Mouse (Mus musculus): ENCODE data around the gene Ltbp3. TPM values are rescaled to one million over a fixed set of nuclear protein-coding genes. Genes with fewer than 3 reads are reported as not detected.

Gene Ltbp3
- polyA plus RNA-seq, 1 experiment from 2014 or later: 30.1 TPM

DNA sequence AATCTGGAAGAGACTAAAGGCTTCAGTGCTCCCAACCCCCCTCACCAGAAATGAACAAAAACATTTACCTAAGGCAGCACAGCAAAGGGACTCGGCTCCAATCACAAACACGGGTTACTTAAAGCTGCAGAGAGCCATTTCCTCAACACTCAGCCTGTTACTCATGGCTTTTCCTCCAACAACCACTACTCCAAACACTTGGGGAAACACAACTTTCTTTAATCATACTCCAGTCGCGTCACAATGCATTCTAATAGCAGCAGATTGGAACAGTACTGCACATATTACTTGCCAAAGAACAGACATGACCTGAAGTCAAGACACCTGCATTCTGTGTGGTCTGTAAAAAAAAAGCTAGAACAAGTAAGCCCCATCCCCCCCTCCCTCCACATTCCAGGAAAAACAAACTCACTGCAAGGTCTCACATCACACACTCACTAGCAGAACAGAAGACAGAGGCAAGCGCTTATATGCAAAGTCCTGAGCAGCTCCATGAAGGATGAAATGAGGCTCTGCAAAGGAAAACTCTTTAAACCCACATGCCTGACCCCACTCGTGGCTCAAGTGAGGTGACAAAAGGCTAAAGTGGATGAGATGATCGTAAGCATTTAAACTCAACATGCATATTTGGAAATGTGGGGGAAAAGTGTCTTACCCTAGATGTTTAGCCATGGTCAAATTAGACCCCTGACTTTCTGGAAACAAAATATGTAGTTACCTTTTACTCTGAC, 56.8 kb downstream of the Ltbp3 start:
- WGBS: 11% methylated on average over 7 of the region's 7 CpGs
- H3K27ac ChIP-seq (ENCODE audit: low read depth): no peak overlapping the region
- H3K9ac ChIP-seq (ENCODE audit: low read length): peak overlapping the region; percentile 96
- peak overlapping the region; percentile 99 for H3K4me2 ChIP-seq (ENCODE audit: low read length)
- ATAC-seq (replicated peaks; ENCODE audit: low FRiP score, low TSS enrichment, low read depth): no peak
- H3K36me3 ChIP-seq (ENCODE audit: control insufficient read depth, insufficient read depth, low read length): peaks cover 45% of the 10 kb centered on the region
- DNase-seq (ENCODE audit: low spot score): peak; percentile 73
- H3K27me3 ChIP-seq (replicated peaks; ENCODE audit: control insufficient read depth, insufficient read depth, low read length): no peaks in the 10 kb centered on the region
- H3K4me1 ChIP-seq (replicated peaks; ENCODE audit: control insufficient read depth, insufficient read depth, low read length): peaks cover 20% of the 10 kb centered on the region
- no peaks in the 10 kb centered on the region for H3K9me3 ChIP-seq (ENCODE audit: control insufficient read depth, low read length)
- H3K4me3 ChIP-seq (ENCODE audit: low read depth, low read length): peak overlapping the region; percentile 90

DNA sequence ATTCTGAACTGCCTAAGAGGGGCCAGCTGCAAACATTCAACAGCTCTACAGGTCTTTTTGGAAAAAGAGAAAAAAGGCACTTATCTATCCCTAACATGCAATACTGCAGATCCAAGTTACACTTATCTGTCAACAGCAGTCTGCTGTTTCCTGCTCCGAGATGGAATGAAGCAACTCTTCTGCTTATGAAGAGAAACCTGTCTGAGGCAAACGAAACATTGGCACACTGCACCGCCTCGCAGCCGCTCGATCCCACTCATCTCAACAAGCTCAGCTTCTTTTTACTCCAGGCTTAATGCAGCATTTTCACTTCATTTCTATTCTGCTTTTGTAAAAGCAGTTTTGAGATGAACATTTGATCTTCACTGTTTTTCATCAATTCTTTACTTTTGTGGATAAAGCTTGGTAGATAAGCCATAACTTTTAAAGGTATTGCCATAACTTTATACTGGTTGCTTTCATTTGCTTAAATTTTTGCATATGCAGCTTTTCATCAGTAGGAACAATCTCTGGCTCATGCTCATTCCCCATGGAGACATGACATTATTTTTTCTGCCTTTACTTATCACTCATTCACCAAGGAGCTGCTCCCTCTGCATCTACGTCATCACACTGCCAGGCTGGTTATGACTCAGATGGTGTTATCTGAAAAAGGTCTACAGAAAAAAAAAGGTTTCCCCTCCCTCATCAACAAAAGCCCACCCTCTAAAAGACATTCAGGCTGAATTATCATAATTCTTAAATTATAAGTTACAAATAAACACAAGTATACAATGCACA, 58.2 kb downstream of the Ltbp3 start:
- H3K36me3 ChIP-seq (ENCODE audit: control insufficient read depth, insufficient read depth, low read length): peaks cover 45% of the 10 kb centered on the region

GRCm38 (mm10) chr19:5799566-5800349, 59.1 kb downstream of the Ltbp3 start:
- no peaks in the 10 kb centered on the region for H3K27me3 ChIP-seq (replicated peaks; ENCODE audit: control insufficient read depth, insufficient read depth, low read length)
- ATAC-seq (replicated peaks; ENCODE audit: low FRiP score, low TSS enrichment, low read depth): no peak
- H3K27ac ChIP-seq (ENCODE audit: low read depth): peak overlapping the region; percentile 98
- WGBS: 0% methylated on average over 10 of the region's 10 CpGs
- peak overlapping the region; percentile 96 for H3K9ac ChIP-seq (ENCODE audit: low read length)
- peak overlapping the region; percentile 99 for H3K4me2 ChIP-seq (ENCODE audit: low read length)
- peaks cover 45% of the 10 kb centered on the region for H3K36me3 ChIP-seq (ENCODE audit: control insufficient read depth, insufficient read depth, low read length)
- peak overlapping the region; percentile 90 for H3K4me3 ChIP-seq (ENCODE audit: low read depth, low read length)
- peak; percentile 80 for DNase-seq (ENCODE audit: low spot score)
- no peaks in the 10 kb centered on the region for H3K9me3 ChIP-seq (ENCODE audit: control insufficient read depth, low read length)
- H3K4me1 ChIP-seq (replicated peaks; ENCODE audit: control insufficient read depth, insufficient read depth, low read length): peaks cover 33% of the 10 kb centered on the region

More for the DNA sequence above, 58.2 kb downstream of the Ltbp3 start:
- Histone ChIP-seq H3K4me2 (ENCODE audit: low read length) (peak overlapping the region; percentile 99), H3K27ac (ENCODE audit: low read depth) (peak overlapping the region; percentile 54), H3K4me3 (ENCODE audit: low read depth, low read length) (peak overlapping the region; percentile 90), H3K9ac (ENCODE audit: low read length) (peak overlapping the region; percentile 96), H3K4me1 (replicated peaks; ENCODE audit: control insufficient read depth, insufficient read depth, low read length) (peaks cover 27% of the 10 kb centered on the region), H3K27me3 (replicated peaks; ENCODE audit: control insufficient read depth, insufficient read depth, low read length) (no peaks in the 10 kb centered on the region), H3K9me3 (ENCODE audit: control insufficient read depth, low read length) (no peaks in the 10 kb centered on the region)
- DNase-seq (ENCODE audit: low spot score) (peak; percentile 69), ATAC-seq (replicated peaks; ENCODE audit: low FRiP score, low TSS enrichment, low read depth) (no peak)
- 0% methylated on average over 7 of the region's 7 CpGs for WGBS

GRCm38 (mm10) chr19:5800350-5800631, 59.6 kb downstream of the Ltbp3 start:
- Histone ChIP-seq H3K9ac (ENCODE audit: low read length) (peak overlapping the region; percentile 96), H3K4me2 (ENCODE audit: low read length) (peak overlapping the region; percentile 99), H3K27ac (ENCODE audit: low read depth) (peak overlapping the region; percentile 98), H3K9me3 (ENCODE audit: control insufficient read depth, low read length) (no peaks in the 10 kb centered on the region), H3K27me3 (replicated peaks; ENCODE audit: control insufficient read depth, insufficient read depth, low read length) (no peaks in the 10 kb centered on the region), H3K36me3 (ENCODE audit: control insufficient read depth, insufficient read depth, low read length) (peaks cover 40% of the 10 kb centered on the region), H3K4me1 (replicated peaks; ENCODE audit: control insufficient read depth, insufficient read depth, low read length) (peaks cover 37% of the 10 kb centered on the region), H3K4me3 (ENCODE audit: low read depth, low read length) (peak overlapping the region; percentile 90)
- ATAC-seq (replicated peaks; ENCODE audit: low FRiP score, low TSS enrichment, low read depth) (no peak), DNase-seq (ENCODE audit: low spot score) (peak; percentile 75)
- WGBS: 0% methylated on average over 2 of the region's 2 CpGs

GRCm38 (mm10) chr19:5800632-5801431, 60.1 kb downstream of the Ltbp3 start:
- under 1% methylated on average over 19 of the region's 19 CpGs for WGBS
- peak overlapping the region; percentile 90 for H3K4me3 ChIP-seq (ENCODE audit: low read depth, low read length)
- H3K27ac ChIP-seq (ENCODE audit: low read depth): peak overlapping the region; percentile 98
- peak overlapping the region; percentile 99 for H3K4me2 ChIP-seq (ENCODE audit: low read length)
- H3K4me1 ChIP-seq (replicated peaks; ENCODE audit: control insufficient read depth, insufficient read depth, low read length): peaks cover 35% of the 10 kb centered on the region
- H3K9me3 ChIP-seq (ENCODE audit: control insufficient read depth, low read length): no peaks in the 10 kb centered on the region
- H3K36me3 ChIP-seq (ENCODE audit: control insufficient read depth, insufficient read depth, low read length): peaks cover 34% of the 10 kb centered on the region
- no peaks in the 10 kb centered on the region for H3K27me3 ChIP-seq (replicated peaks; ENCODE audit: control insufficient read depth, insufficient read depth, low read length)
- DNase-seq (ENCODE audit: low spot score): peak; percentile 86
- no peak for ATAC-seq (replicated peaks; ENCODE audit: low FRiP score, low TSS enrichment, low read depth)
- H3K9ac ChIP-seq (ENCODE audit: low read length): peak overlapping the region; percentile 96

GRCm38 (mm10) chr19:5801432-5801964, 60.8 kb downstream of the Ltbp3 start:
- WGBS: 6% methylated on average over 3 of the region's 3 CpGs
- DNase-seq (ENCODE audit: low spot score): no peak
- H3K4me1 ChIP-seq (replicated peaks; ENCODE audit: control insufficient read depth, insufficient read depth, low read length): peaks cover 35% of the 10 kb centered on the region

DNA sequence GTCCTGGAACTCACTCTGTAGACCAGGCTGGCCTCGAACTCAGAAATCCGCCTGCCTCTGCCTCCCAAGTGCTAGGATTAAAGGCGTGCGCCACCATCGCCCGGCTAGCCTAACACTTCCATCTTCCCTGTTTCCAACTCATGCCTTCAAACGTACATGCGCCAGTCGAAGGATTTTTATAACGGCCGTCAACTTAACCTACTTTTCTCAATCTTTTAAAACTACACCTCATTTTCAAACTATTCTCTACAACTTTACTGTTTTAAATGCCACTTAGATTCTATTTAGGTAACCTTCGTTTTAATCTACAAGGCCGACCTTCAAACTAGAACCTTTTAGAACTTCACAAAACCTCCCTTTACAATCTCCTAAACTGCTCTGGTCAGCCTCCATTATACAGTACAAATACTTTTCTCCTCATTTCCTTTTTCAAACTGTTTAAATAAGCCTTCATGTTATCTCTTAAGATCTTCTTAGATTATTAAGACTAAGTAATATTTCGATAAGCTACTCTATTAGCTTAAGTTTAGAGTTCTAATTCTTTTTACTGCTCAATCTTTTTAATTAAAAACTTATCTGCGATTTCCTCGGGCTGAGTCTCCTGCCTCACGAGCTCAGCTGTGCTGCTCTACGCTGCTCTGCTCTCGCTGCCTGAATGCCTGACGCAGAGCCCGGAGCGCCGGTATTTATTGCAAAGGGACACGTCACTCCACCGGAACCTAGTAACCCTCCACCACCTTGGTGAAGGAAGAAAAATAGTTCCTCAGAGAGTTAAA, 61.5 kb downstream of the Ltbp3 start:
- DNase-seq (ENCODE audit: low spot score) (peak; percentile 100), ATAC-seq (replicated peaks; ENCODE audit: low FRiP score, low TSS enrichment, low read depth) (peak; percentile 75)
- Histone ChIP-seq H3K27me3 (replicated peaks; ENCODE audit: control insufficient read depth, insufficient read depth, low read length) (no peaks in the 10 kb centered on the region), H3K9ac (ENCODE audit: low read length) (peak overlapping the region; percentile 96), H3K36me3 (ENCODE audit: control insufficient read depth, insufficient read depth, low read length) (peaks cover 21% of the 10 kb centered on the region), H3K4me1 (replicated peaks; ENCODE audit: control insufficient read depth, insufficient read depth, low read length) (peaks cover 34% of the 10 kb centered on the region), H3K4me2 (ENCODE audit: low read length) (peak overlapping the region; percentile 99), H3K9me3 (ENCODE audit: control insufficient read depth, low read length) (no peaks in the 10 kb centered on the region), H3K27ac (ENCODE audit: low read depth) (peak overlapping the region; percentile 98), H3K4me3 (ENCODE audit: low read depth, low read length) (peak overlapping the region; percentile 90)
- under 1% methylated on average over 25 of the region's 25 CpGs for WGBS

More at GRCm38 (mm10) chr19:5801432-5801964, 60.8 kb downstream of the Ltbp3 start:
- Histone ChIP-seq H3K36me3 (ENCODE audit: control insufficient read depth, insufficient read depth, low read length) (peaks cover 28% of the 10 kb centered on the region), H3K9ac (ENCODE audit: low read length) (peak overlapping the region; percentile 96), H3K9me3 (ENCODE audit: control insufficient read depth, low read length) (no peaks in the 10 kb centered on the region), H3K27me3 (replicated peaks; ENCODE audit: control insufficient read depth, insufficient read depth, low read length) (no peaks in the 10 kb centered on the region), H3K4me3 (ENCODE audit: low read depth, low read length) (peak overlapping the region; percentile 90), H3K27ac (ENCODE audit: low read depth) (peak overlapping the region; percentile 98), H3K4me2 (ENCODE audit: low read length) (peak overlapping the region; percentile 99)
- no peak for ATAC-seq (replicated peaks; ENCODE audit: low FRiP score, low TSS enrichment, low read depth)
